Mouse (Mus musculus) ES-E14 (cell line): ENCODE results near the gene Zfp672. TPM values are rescaled to one million over a fixed set of nuclear protein-coding genes. Genes with fewer than 3 reads are reported as not detected.
A peak's percentile ranks its signal among the peaks of the same experiment; 100 is the strongest.

ENCODE experiments used
- DNase-seq: peaks from one replicate; pipeline ENCODE4 v3.0.0-alpha.2; 2013; ENCODE audit warnings: low read depth, low spot score
- H3K27ac ChIP-seq: 2 replicates; pipeline ENCODE4 v1.5.1; 2012; ENCODE audit warnings: low read depth, mild to moderate bottlenecking, low read length, moderate library complexity, mixed read lengths; ENCODE audit not compliant: poor library complexity, insufficient read depth, severe bottlenecking
- H3K36me3 ChIP-seq: 2 replicates; pipeline ENCODE4 v1.6.1; 2012; ENCODE audit warnings: mild to moderate bottlenecking, low read length, moderate library complexity, mixed read lengths; ENCODE audit not compliant: control insufficient read depth, poor library complexity, insufficient read depth, severe bottlenecking
- H3K4me1 ChIP-seq, 2 experiments: fragments of 150-350 bp in 1 of 2; sonication (generic) in 1 of 2; 2 replicates each; pipeline ENCODE4 v1.6.1; 2012; ENCODE audit warnings: low read length in 2 of 2, mild to moderate bottlenecking in 1 of 2, mixed read lengths in 1 of 2; ENCODE audit not compliant: control insufficient read depth in 2 of 2, insufficient read depth in 2 of 2, poor library complexity in 1 of 2
- H3K4me3 ChIP-seq, 2 experiments: fragments of 150-350 bp in 1 of 2; sonication (generic) in 1 of 2; 2 replicates each; pipeline ENCODE4 v1.5.1; 2012; ENCODE audit warnings: low read length in 2 of 2, low read depth in 1 of 2, mild to moderate bottlenecking in 1 of 2, mixed read lengths in 1 of 2; ENCODE audit not compliant: insufficient read depth in 1 of 2, poor library complexity in 1 of 2, severe bottlenecking in 1 of 2
- H3K9ac ChIP-seq: 2 replicates; pipeline ENCODE4 v1.6.1; 2012; ENCODE audit warnings: low read depth, mild to moderate bottlenecking, low read length, mixed read lengths; ENCODE audit not compliant: poor library complexity, insufficient read depth, severe bottlenecking
- H3K9me3 ChIP-seq: fragments of 150-350 bp; sonication (generic); 2 replicates; pipeline ENCODE4 v1.6.1; 2012; ENCODE audit warnings: low read depth, mild to moderate bottlenecking, low read length; ENCODE audit not compliant: control insufficient read depth, insufficient read depth
- CHD2 ChIP-seq: IDR thresholded peaks from 2 replicates; pipeline ENCODE4 v1.6.1; 2014; ENCODE audit warnings: mild to moderate bottlenecking, low read depth, low read length, inconsistent platforms
- HCFC1 ChIP-seq: IDR thresholded peaks from 2 replicates; pipeline ENCODE4 v1.6.1; 2012; ENCODE audit warnings: low read length, inconsistent platforms, borderline replicate concordance; ENCODE audit not compliant: insufficient read depth
- MAFK ChIP-seq: IDR thresholded peaks from 2 replicates; pipeline ENCODE4 v1.6.1; 2014; ENCODE audit warnings: mild to moderate bottlenecking, low read depth, low read length, inconsistent platforms; ENCODE audit not compliant: insufficient read depth
- ZC3H11A ChIP-seq: IDR thresholded peaks from 2 replicates; pipeline ENCODE4 v1.6.1; 2012; ENCODE audit warnings: low read depth, mild to moderate bottlenecking, inconsistent platforms, low read length, borderline replicate concordance
- ZNF384 ChIP-seq: IDR thresholded peaks from 2 replicates; pipeline ENCODE4 v1.6.1; 2012; ENCODE audit warnings: low read depth, low read length, inconsistent platforms
- in situ Hi-C, 2 experiments: fragments of 600-800 bp; cut with MboI; formaldehyde crosslinking; loops; one replicate each; pipeline ENCODE4 v1.15.1; 2025; ENCODE audit warnings: low sequenced_read_pairs in 2 of 2, inconsistent platforms in 1 of 2; ENCODE audit not compliant: unreplicated experiment in 2 of 2
- total RNA-seq: library from RNA; depleted of rRNA; stranded (reverse); fragments of 300-350 nt; gene quantifications from 2 replicates; pipeline ENCODE4 v1.2.3, GENCODE M21; 2012

Gene Zfp672
- total RNA-seq, 1 experiment: 11.7 TPM

GRCm38 (mm10) chr11:58322824-58323569 lies 7.1 kb downstream of the Zfp672 start:
- Histone ChIP-seq H3K4me3 (peak overlapping the region; percentile 70 to 78), H3K36me3 (no peaks in the 10 kb centered on the region), H3K9me3 (no peaks in the 10 kb centered on the region), H3K4me1 (peaks cover 0 to 4% of the 10 kb centered on the region in 2 experiments; a peak in 2 of 4 replicates), H3K27ac (no peak overlapping the region), H3K9ac (peak overlapping the region; percentile 69)
- in situ Hi-C loops: no loop called here
- peak; percentile 86 for DNase-seq
- no peak for TF ChIP-seq HCFC1
- TF ChIP-seq ZC3H11A: no peak
- no peak for TF ChIP-seq ZNF384
- no peak for TF ChIP-seq CHD2
- no peak for TF ChIP-seq MAFK

GRCm38 (mm10) chr11:58316768-58317390 lies 13.3 kb downstream of the Zfp672 start:
- H3K36me3 ChIP-seq: peaks cover 7% of the 10 kb centered on the region
- TF ChIP-seq HCFC1 (no peak), MAFK (no peak)
- in situ Hi-C loops: no loop called here
- no peak overlapping the region for H3K27ac ChIP-seq
- no peak for DNase-seq
- H3K9ac ChIP-seq: peak overlapping the region; percentile 39; the same call in 1 of the 2 replicates
- no peaks in the 10 kb centered on the region for H3K4me1 ChIP-seq
- no peaks in the 10 kb centered on the region for H3K9me3 ChIP-seq
- peak overlapping the region; percentile 56 to 57 for H3K4me3 ChIP-seq

- H3K36me3 ChIP-seq: peaks cover 7% of the 10 kb centered on the region
- TF ChIP-seq MAFK (no peak), ZNF384 (no peak), HCFC1 (no peak), ZC3H11A (no peak), CHD2 (no peak)
- H3K9me3 ChIP-seq: no peaks in the 10 kb centered on the region
- no peak overlapping the region for H3K27ac ChIP-seq
- peak overlapping the region; percentile 6; the same call in 1 of the 2 replicates for H3K9ac ChIP-seq
- no peak for DNase-seq
- H3K4me3 ChIP-seq: peak overlapping the region; percentile 56 to 57; a peak in 3 of 4 replicates
- in situ Hi-C loops: no loop called here
- H3K4me1 ChIP-seq: no peaks in the 10 kb centered on the region
Observed at GRCm38 (mm10) chr11:58316344-58316743, 13.8 kb downstream of the Zfp672 start.

GRCm38 (mm10) chr11:58315536-58316168 lies 14.5 kb downstream of the Zfp672 start:
- no peak overlapping the region for H3K4me3 ChIP-seq
- H3K36me3 ChIP-seq: peaks cover 10% of the 10 kb centered on the region
- no peaks in the 10 kb centered on the region for H3K4me1 ChIP-seq
- H3K9ac ChIP-seq: no peak overlapping the region
- no peaks in the 10 kb centered on the region for H3K9me3 ChIP-seq
- DNase-seq: no peak
- TF ChIP-seq MAFK: no peak
- TF ChIP-seq CHD2: no peak
- TF ChIP-seq HCFC1: no peak
- no peak for TF ChIP-seq ZNF384
- TF ChIP-seq ZC3H11A: no peak
- no peak overlapping the region for H3K27ac ChIP-seq
- in situ Hi-C loops: no loop called here
